Mouse (Mus musculus) hindbrain, embryonic 15.5 days (tissue): Measurements from ENCODE around the gene Ern1. TPM values are rescaled to one million over a fixed set of nuclear protein-coding genes. Genes with fewer than 3 reads are reported as not detected.
A peak's percentile ranks its signal among the peaks of the same experiment; 100 is the strongest.
"Not testable (repeated sequence)": the region's sequence is repeated elsewhere in the genome, so short reads cannot be mapped to it uniquely, and the experiment has no call there.

Source experiments
- ATAC-seq: fragments of 200-750 bp; cut with Nextera tagmentation; 2 replicates; pipeline ENCODE4 v1.8.0; 2017; ENCODE audit warnings: low read depth, moderate number of reproducible peaks, moderate TSS enrichment; ENCODE audit not compliant: low FRiP score
- H3K27ac ChIP-seq: fragments of 300-500 bp; sonication (generic); replicated peaks from 2 replicates; pipeline ENCODE4 v1.5.1; 2015; ENCODE audit warnings: mild to moderate bottlenecking, inconsistent platforms
- H3K27me3 ChIP-seq: fragments of 300-500 bp; sonication (generic); 2 replicates; pipeline ENCODE4 v1.6.1; 2015; ENCODE audit warnings: control low read depth, inconsistent platforms
- H3K36me3 ChIP-seq: fragments of 300-500 bp; sonication (generic); 2 replicates; pipeline ENCODE4 v1.6.1; 2015; ENCODE audit warnings: control low read depth, inconsistent platforms
- H3K4me1 ChIP-seq: fragments of 300-500 bp; sonication (generic); replicated peaks from 2 replicates; pipeline ENCODE4 v1.6.1; 2015; ENCODE audit warnings: control low read depth, inconsistent platforms
- H3K4me2 ChIP-seq: fragments of 300-500 bp; sonication (generic); 2 replicates; pipeline ENCODE4 v1.6.1; 2015; ENCODE audit warnings: moderate library complexity, mild to moderate bottlenecking, inconsistent platforms
- H3K4me3 ChIP-seq: fragments of 300-500 bp; sonication (generic); 2 replicates; pipeline ENCODE4 v1.5.1; 2015; ENCODE audit warnings: mild to moderate bottlenecking, inconsistent platforms
- H3K9ac ChIP-seq: fragments of 300-500 bp; sonication (generic); 2 replicates; pipeline ENCODE4 v1.6.1; 2015; ENCODE audit warnings: inconsistent platforms
- H3K9me3 ChIP-seq: fragments of 300-500 bp; sonication (generic); 2 replicates; pipeline ENCODE4 v1.6.1; 2016; ENCODE audit warnings: control low read depth, inconsistent platforms
- WGBS: fragments of 180-500 bp; shearing (Covaris S2); methylation state at CpG from one replicate; pipeline ENCODE4 v1.1.7; 2015; 5-methylcytosine and 5-hydroxymethylcytosine counted together
- polyA plus RNA-seq: library from polyadenylated mRNA; unstranded; fragments of >200 nt; fragmentation: Nextera tagmentation; extraction: Ambion mirVana; gene quantifications from 2 replicates; pipeline ENCODE4 v1.2.1, GENCODE M21; 2015

Ern1 gene
- polyA plus RNA-seq, 1 experiment from 2014 or later = 5.0 TPM

DNA sequence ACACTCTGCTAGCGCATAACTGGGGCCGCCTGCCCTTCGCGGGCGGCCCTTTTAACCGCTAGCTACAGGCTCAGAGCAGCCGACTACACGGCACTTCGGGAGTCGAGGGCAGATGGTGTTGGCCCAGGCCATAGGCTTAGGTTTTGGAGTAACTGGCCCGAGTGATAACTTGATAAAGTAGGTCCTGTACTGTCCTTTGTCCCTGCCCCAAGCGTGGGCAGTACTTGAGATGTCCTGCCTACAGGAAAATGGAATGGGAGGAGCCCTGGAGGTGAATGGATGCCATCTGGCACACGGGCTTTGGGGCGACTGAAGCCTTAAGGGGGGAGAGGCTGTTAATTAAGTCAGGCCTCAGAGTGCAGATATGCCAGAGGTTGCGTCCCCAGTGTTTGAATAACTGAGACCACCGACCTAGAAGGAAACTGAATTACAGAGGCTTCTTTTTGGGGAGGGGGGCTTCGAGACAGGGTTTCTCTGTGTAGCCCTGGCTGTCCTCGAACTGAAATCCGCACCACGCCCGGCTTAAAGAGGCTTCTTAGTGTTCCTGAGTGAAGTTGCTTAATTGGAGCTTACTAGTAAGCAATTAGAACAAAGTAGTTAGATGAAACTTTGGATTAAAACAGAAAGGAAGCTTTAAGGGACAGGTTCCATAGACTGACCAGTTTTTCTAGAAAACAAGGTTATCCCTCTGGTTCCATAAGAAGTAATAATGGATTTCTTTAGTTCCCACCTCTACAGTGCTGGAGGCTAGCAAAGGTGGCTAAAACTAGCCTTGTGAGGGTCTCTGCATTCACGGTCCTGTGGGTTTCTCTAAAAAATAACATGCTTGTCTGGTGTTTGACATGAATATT is 13.9 kb upstream of the Ern1 start:
- peak; percentile 69 for ATAC-seq
- H3K4me2 ChIP-seq = peak overlapping the region; percentile 85
- H3K27ac ChIP-seq = peak overlapping the region; percentile 96
- peak overlapping the region; percentile 96 for H3K9ac ChIP-seq
- 1% methylated on average over 22 of the region's 22 CpGs for WGBS
- no peaks in the 10 kb centered on the region for H3K27me3 ChIP-seq
- H3K36me3 ChIP-seq = peaks cover 10% of the 10 kb centered on the region; the same call in 1 of the 2 replicates
- H3K4me1 ChIP-seq = peaks cover 21% of the 10 kb centered on the region
- peak overlapping the region; percentile 92 for H3K4me3 ChIP-seq
- no peaks in the 10 kb centered on the region for H3K9me3 ChIP-seq

DNA sequence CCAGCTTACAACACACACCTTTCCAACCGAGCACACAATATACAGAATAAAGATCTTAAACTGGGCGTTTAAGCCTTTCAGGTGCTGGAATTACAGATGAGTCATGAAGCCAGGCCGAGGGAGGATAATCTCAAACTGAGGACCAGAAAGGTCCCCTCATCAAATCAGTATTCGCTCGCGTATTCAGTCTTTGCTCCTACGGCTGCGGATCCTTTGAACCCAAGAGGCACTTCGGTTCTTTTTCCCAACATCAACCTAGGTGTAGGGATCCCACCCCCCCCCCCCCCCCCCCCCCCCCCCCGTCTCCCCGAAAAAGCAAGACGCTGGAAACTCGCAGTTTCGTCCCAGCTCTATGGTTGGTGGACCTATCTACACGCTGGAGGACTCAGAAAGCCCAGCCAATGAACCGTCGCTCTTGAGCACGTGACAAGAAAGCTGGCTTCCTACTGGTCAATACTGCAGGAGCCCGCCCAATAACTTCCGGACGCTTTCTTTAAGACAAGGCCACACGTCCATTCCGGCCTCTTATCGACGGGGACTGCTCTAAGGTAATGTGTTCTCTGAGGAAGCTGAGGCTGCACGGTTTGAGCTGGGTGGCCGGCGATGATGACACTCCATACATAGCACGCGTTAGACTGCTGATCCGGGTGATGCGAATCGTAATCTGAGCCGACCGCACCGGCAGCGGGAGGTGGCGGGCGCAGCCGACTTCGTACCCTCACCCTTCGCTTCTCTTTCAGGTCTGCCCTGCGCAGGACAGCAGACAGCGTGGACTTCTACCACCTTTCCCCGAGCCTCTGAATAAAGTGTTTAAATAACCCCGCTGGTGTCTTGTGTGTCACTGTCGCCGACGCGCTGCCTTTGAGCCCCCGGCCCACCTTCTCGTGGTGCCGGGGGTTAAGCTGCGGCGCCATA is 13.0 kb upstream of the Ern1 start:
- Histone ChIP-seq H3K4me3 (peak overlapping the region; percentile 92), H3K4me1 (peaks cover 21% of the 10 kb centered on the region), H3K27me3 (no peaks in the 10 kb centered on the region), H3K9ac (peak overlapping the region; percentile 96), H3K4me2 (peak overlapping the region; percentile 85), H3K36me3 (peaks cover 3% of the 10 kb centered on the region; the same call in 1 of the 2 replicates), H3K9me3 (no peaks in the 10 kb centered on the region), H3K27ac (peak overlapping the region; percentile 96)
- ATAC-seq = peak; percentile 98
- under 1% methylated on average over 50 of the region's 55 CpGs for WGBS

- no peak for ATAC-seq
- Histone ChIP-seq H3K36me3 (peaks cover 3% of the 10 kb centered on the region; the same call in 1 of the 2 replicates), H3K4me1 (peaks cover 21% of the 10 kb centered on the region), H3K27ac (no peak overlapping the region), H3K27me3 (no peaks in the 10 kb centered on the region), H3K4me2 (no peak overlapping the region), H3K9me3 (no peaks in the 10 kb centered on the region), H3K9ac (no peak overlapping the region), H3K4me3 (no peak overlapping the region)
- WGBS = 23% methylated on average over 4 of the region's 4 CpGs
Observed at GRCm38 (mm10) chr11:106498739-106499379, 11.2 kb upstream of the Ern1 start.

DNA sequence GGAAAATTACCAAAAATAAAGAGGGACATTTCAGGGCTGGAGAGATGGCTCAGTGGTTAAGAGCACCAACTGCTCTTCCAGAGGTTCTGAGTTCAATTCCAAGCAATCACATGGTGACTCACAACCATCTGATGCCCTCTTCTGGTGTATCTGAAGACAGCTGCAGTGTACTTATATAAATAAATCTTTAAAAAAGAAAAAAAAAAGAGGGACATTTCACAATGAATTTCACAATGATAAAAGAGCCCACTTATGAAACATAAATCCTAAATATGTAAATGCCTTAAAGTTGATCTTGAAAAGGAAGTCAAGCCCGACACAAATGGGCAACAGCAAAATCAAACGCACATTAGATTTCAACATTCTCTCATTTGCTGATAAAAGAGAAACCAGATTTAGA is 10.3 kb upstream of the Ern1 start:
- H3K36me3 ChIP-seq = no peaks in the 10 kb centered on the region
- no peak overlapping the region for H3K9ac ChIP-seq
- no peak overlapping the region for H3K4me2 ChIP-seq
- no peak overlapping the region for H3K4me3 ChIP-seq
- no peaks in the 10 kb centered on the region for H3K27me3 ChIP-seq
- WGBS = 88% methylated on average over 2 of the region's 2 CpGs
- peaks cover 21% of the 10 kb centered on the region for H3K4me1 ChIP-seq
- no peak for ATAC-seq
- H3K27ac ChIP-seq = no peak overlapping the region
- no peaks in the 10 kb centered on the region for H3K9me3 ChIP-seq

DNA sequence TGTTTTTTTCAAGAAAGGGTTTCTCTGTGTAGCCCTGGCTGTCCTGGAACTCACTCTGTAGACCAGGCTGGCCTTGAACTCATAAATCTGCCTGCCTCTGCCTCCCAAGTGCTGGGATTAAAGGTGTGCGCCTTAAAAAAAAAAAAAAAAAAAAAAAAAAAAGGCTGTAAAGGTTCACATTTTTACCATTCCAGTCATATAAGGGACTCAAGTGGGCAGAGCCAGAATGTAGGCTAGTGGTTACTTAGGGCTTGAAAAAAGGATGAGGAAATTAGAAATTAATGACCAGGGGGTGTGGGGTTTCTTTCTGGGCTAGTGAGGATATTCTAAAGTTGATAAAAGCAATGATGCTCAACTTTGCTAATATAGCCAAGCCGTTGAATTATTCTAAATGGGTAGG is 9.4 kb upstream of the Ern1 start:
- not testable (repeated sequence) for H3K4me3 ChIP-seq, H3K4me2 ChIP-seq, H3K27me3 ChIP-seq, ATAC-seq, H3K9me3 ChIP-seq, H3K9ac ChIP-seq, H3K36me3 ChIP-seq, H3K27ac ChIP-seq
- 96% methylated on average over 2 of the region's 2 CpGs for WGBS
- H3K4me1 ChIP-seq = peaks cover 14% of the 10 kb centered on the region

DNA sequence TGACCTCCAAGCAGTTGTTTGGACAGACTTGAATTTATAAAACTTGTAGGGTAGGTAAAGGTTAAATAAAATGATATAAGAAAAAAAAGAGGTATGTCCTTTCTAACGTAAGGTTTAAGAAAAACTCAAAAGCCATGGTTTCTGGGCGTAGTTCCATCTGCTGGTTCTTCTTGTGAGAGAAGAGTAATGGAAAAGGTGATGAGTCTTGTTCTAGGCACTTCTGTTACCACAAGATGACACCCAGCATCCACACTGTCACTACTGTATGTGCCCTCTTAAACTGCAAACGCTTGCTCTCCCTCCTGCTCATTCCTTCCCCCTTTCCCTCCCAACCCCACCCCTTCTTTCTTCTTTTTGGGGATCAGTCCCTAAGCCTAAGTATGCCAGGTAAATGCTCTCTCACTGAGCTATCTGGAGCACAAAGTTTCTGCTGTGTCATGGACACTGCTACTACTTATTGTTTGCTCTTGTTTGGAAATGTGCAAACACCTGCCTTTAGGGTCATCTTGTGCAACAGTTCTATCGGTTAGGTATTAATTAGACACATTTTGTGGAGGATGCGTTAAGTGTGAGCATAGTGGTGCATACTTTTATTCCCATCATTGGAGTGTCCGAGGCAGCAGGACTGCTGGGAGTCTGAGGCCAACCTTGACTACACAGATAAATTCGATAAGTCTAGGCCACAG is 5.5 kb upstream of the Ern1 start:
- Histone ChIP-seq H3K4me3 (no peak overlapping the region), H3K27ac (no peak overlapping the region), H3K27me3 (no peaks in the 10 kb centered on the region), H3K4me2 (no peak overlapping the region), H3K9me3 (no peaks in the 10 kb centered on the region), H3K9ac (no peak overlapping the region), H3K36me3 (no peaks in the 10 kb centered on the region), H3K4me1 (no peaks in the 10 kb centered on the region; the same call in 1 of the 2 replicates)
- ATAC-seq = no peak
- 82% methylated on average over 7 of the region's 7 CpGs for WGBS

- no peak overlapping the region for H3K9ac ChIP-seq
- H3K27ac ChIP-seq = no peak overlapping the region
- no peaks in the 10 kb centered on the region for H3K36me3 ChIP-seq
- H3K4me2 ChIP-seq = no peak overlapping the region
- H3K27me3 ChIP-seq = no peaks in the 10 kb centered on the region
- peaks cover 5% of the 10 kb centered on the region for H3K4me1 ChIP-seq
- 3% methylated on average over 3 of the region's 3 CpGs for WGBS
- H3K9me3 ChIP-seq = no peaks in the 10 kb centered on the region
- no peak for ATAC-seq
- H3K4me3 ChIP-seq = no peak overlapping the region
Observed at GRCm38 (mm10) chr11:106491393-106491792, 3.7 kb upstream of the Ern1 start.

DNA sequence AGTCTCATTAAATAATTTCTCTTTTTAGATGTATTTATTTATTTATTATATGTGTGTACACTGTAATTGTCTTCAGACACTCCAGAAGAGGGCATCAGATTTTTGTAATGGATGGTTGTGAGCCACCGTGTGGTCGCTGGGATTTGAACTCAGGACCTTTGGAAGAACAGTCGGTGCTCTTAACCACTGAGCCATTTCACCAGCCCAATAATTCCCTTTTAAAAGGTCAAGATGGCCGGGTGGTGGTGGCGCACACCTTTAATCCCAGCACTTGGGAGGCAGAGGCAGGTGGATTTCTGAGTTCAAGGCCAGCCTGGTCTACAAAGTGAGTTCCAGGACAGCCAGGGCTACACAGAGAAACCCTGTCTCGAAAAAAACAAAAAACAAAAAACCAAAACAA is 2.9 kb upstream of the Ern1 start:
- H3K9me3 ChIP-seq, H3K4me3 ChIP-seq, H3K27ac ChIP-seq, ATAC-seq, H3K4me2 ChIP-seq, H3K4me1 ChIP-seq, H3K9ac ChIP-seq, H3K27me3 ChIP-seq, H3K36me3 ChIP-seq: not testable (repeated sequence)
- 91% methylated on average over 6 of the region's 6 CpGs for WGBS

DNA sequence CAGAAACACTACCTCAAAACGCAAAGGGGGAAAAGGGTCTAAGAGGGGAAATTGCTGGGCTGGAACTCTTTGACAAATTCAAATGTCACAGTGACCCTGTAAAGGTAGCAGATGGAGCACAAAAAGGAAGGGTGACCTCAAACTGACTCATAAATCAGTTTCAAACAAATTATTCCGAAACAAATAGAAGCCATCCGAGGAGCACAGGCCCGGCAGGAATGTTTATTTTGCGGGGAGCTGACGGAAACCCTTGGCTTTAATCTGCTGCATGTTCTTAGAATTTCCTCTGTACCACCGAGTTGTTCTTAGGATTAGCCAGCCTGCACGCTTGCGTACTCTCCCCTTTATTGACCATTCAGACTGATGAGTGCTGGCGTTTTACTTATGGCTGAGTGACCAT is 2.4 kb upstream of the Ern1 start:
- Histone ChIP-seq H3K9ac (no peak overlapping the region), H3K4me3 (no peak overlapping the region), H3K4me1 (peaks cover 10% of the 10 kb centered on the region), H3K27ac (no peak overlapping the region), H3K36me3 (no peaks in the 10 kb centered on the region), H3K27me3 (no peaks in the 10 kb centered on the region), H3K9me3 (no peaks in the 10 kb centered on the region), H3K4me2 (no peak overlapping the region)
- ATAC-seq = no peak
- WGBS = 74% methylated on average over 10 of the region's 10 CpGs

GRCm38 (mm10) chr11:106489036-106489693 is 1.5 kb upstream of the Ern1 start:
- Histone ChIP-seq H3K4me2 (no peak overlapping the region), H3K27me3 (no peaks in the 10 kb centered on the region), H3K27ac (no peak overlapping the region), H3K9ac (no peak overlapping the region), H3K4me3 (no peak overlapping the region), H3K4me1 (peaks cover 10% of the 10 kb centered on the region), H3K36me3 (no peaks in the 10 kb centered on the region), H3K9me3 (no peaks in the 10 kb centered on the region)
- ATAC-seq = no peak
- 54% methylated on average over 6 of the region's 7 CpGs for WGBS

GRCm38 (mm10) chr11:106488126-106488561 is 492 bp upstream of the Ern1 start:
- 16% methylated on average over 17 of the region's 17 CpGs for WGBS
- no peaks in the 10 kb centered on the region for H3K27me3 ChIP-seq
- ATAC-seq = peak; percentile 58
- H3K4me3 ChIP-seq = peak overlapping the region; percentile 94
- H3K9ac ChIP-seq = no peak overlapping the region
- peak overlapping the region; percentile 58 for H3K27ac ChIP-seq
- H3K9me3 ChIP-seq = no peaks in the 10 kb centered on the region
- peak overlapping the region; percentile 83 for H3K4me2 ChIP-seq
- no peaks in the 10 kb centered on the region for H3K36me3 ChIP-seq
- peaks cover 10% of the 10 kb centered on the region for H3K4me1 ChIP-seq
